Mouse (Mus musculus): Measurements from ENCODE around the gene Aplp1. TPM values are rescaled to one million over a fixed set of nuclear protein-coding genes. Genes with fewer than 3 reads are reported as not detected.
A peak's percentile ranks its signal among the peaks of the same experiment; 100 is the strongest.

Aplp1 gene
- total and polyA plus RNA-seq, 3 experiments, result 3.2 to 3.6 (median 3.5) TPM

DNA sequence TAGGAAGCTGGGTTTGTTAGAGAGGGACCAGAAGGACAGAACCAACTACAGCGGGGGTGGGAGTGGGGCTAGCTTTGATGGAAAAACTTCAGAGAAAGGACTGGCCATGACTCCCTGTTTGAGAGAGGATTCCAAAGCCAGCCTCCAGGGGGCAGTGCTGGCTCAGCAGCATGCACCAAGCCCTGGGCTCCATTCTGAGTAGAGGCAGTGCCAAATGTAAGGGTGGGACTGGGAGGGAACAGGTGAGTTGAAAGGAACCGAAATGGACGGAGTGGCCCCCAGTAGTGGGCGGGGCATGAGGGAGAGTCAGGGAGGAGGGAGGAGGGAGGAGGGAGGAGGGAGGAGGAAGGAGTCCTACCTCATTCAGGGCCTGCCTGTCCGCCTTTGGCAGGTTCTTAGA is 4.6 kb downstream of the Aplp1 start:
- WGBS, result 22% methylated on average over 5 of the region's 5 CpGs
- peak; percentile 23 to 54 for DNase-seq
- Histone ChIP-seq H3K27me3 (ENCODE audit: control insufficient read depth, insufficient read depth, low read length) (peaks cover 3% of the 10 kb centered on the region; the same call in 1 of the 2 replicates), H3K36me3 (ENCODE audit: control insufficient read depth, insufficient read depth, low read length) (no peaks in the 10 kb centered on the region), H3K4me3 (no peak overlapping the region), H3K27ac (no peak overlapping the region), H3K9ac (ENCODE audit: low read depth, low read length) (no peak overlapping the region), H3K79me2 (replicated peaks; ENCODE audit: control insufficient read depth, insufficient read depth, low read length) (no peaks in the 10 kb centered on the region), H3K4me1 (ENCODE audit: control insufficient read depth, insufficient read depth, low read length) (no peaks in the 10 kb centered on the region)
- intact Hi-C loops (cut with DNase I), result loop anchor here (5.0 kb wide), 2 partner anchors 52 to 107 kb away; partner anchors contain the start of gene Prodh2
- TF ChIP-seq CTCF (IDR thresholded peaks at IDR 0.05) (peak; percentile 68), POLR2A (IDR thresholded peaks at IDR 0.05; ENCODE audit: insufficient read depth, low read depth, low read length) (no peak), EP300 (IDR thresholded peaks at IDR 0.05; ENCODE audit: insufficient read depth, low read depth, low read length) (no peak)

- Histone ChIP-seq H3K27ac (no peak overlapping the region), H3K79me2 (replicated peaks; ENCODE audit: control insufficient read depth, insufficient read depth, low read length) (no peaks in the 10 kb centered on the region), H3K4me3 (no peak overlapping the region), H3K9ac (ENCODE audit: low read depth, low read length) (no peak overlapping the region), H3K27me3 (ENCODE audit: control insufficient read depth, insufficient read depth, low read length) (peaks cover 3% of the 10 kb centered on the region; the same call in 1 of the 2 replicates), H3K36me3 (ENCODE audit: control insufficient read depth, insufficient read depth, low read length) (no peaks in the 10 kb centered on the region), H3K4me1 (ENCODE audit: control insufficient read depth, insufficient read depth, low read length) (no peaks in the 10 kb centered on the region)
- DNase-seq, result no peak
- 69% methylated on average over 13 of the region's 13 CpGs for WGBS
- intact Hi-C loops (cut with DNase I), result loop anchor here (5.0 kb wide), 2 partner anchors 53 to 108 kb away; partner anchors contain the start of gene Prodh2
- TF ChIP-seq POLR2A (IDR thresholded peaks at IDR 0.05; ENCODE audit: insufficient read depth, low read depth, low read length) (no peak), EP300 (IDR thresholded peaks at IDR 0.05; ENCODE audit: insufficient read depth, low read depth, low read length) (no peak), CTCF (IDR thresholded peaks at IDR 0.05) (no peak)
Observed at GRCm38 (mm10) chr7:30439734-30440133, 5.6 kb downstream of the Aplp1 start.

GRCm38 (mm10) chr7:30436879-30437278 is 8.5 kb downstream of the Aplp1 start:
- DNase-seq, result no peak
- H3K4me1 ChIP-seq (ENCODE audit: control insufficient read depth, insufficient read depth, low read length), result no peaks in the 10 kb centered on the region
- H3K27ac ChIP-seq, result no peak overlapping the region
- H3K27me3 ChIP-seq (ENCODE audit: control insufficient read depth, insufficient read depth, low read length), result peaks cover 3% of the 10 kb centered on the region; the same call in 1 of the 2 replicates
- TF ChIP-seq EP300 (IDR thresholded peaks at IDR 0.05; ENCODE audit: insufficient read depth, low read depth, low read length), result no peak
- TF ChIP-seq POLR2A (IDR thresholded peaks at IDR 0.05; ENCODE audit: insufficient read depth, low read depth, low read length), result no peak
- TF ChIP-seq CTCF (IDR thresholded peaks at IDR 0.05), result no peak
- no peaks in the 10 kb centered on the region for H3K36me3 ChIP-seq (ENCODE audit: control insufficient read depth, insufficient read depth, low read length)
- no peak overlapping the region for H3K4me3 ChIP-seq
- no peak overlapping the region for H3K9ac ChIP-seq (ENCODE audit: low read depth, low read length)
- H3K79me2 ChIP-seq (replicated peaks; ENCODE audit: control insufficient read depth, insufficient read depth, low read length), result no peaks in the 10 kb centered on the region
- intact Hi-C loops (cut with DNase I), result no loop called here
- 28% methylated on average over 10 of the region's 10 CpGs for WGBS

DNA sequence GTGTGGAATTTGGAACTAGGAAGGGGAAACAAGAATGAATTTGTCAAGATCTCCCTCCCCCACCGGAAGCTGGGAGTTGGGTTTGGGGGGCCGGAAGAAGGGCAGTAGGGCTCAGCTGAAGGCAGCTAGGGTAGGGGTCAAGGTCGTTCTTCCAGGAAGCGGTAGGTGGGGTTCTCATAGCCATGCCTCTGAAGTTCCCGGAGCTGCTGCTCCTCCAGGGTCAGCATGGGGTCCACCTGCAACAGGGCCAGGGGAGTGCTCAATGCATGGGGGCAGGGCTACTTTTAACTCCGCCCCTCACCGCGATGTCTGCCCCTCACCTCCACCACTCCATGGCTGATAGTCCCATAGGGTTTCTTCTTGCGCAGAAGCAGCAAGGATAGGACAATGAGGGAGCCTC is 10.2 kb downstream of the Aplp1 start:
- Histone ChIP-seq H3K79me2 (replicated peaks; ENCODE audit: control insufficient read depth, insufficient read depth, low read length) (no peaks in the 10 kb centered on the region), H3K36me3 (ENCODE audit: control insufficient read depth, insufficient read depth, low read length) (no peaks in the 10 kb centered on the region), H3K4me1 (ENCODE audit: control insufficient read depth, insufficient read depth, low read length) (no peaks in the 10 kb centered on the region), H3K27me3 (ENCODE audit: control insufficient read depth, insufficient read depth, low read length) (peaks cover 3% of the 10 kb centered on the region; the same call in 1 of the 2 replicates), H3K27ac (no peak overlapping the region), H3K4me3 (no peak overlapping the region), H3K9ac (ENCODE audit: low read depth, low read length) (no peak overlapping the region)
- no peak for TF ChIP-seq EP300 (IDR thresholded peaks at IDR 0.05; ENCODE audit: insufficient read depth, low read depth, low read length)
- no peak for TF ChIP-seq POLR2A (IDR thresholded peaks at IDR 0.05; ENCODE audit: insufficient read depth, low read depth, low read length)
- no peak for TF ChIP-seq CTCF (IDR thresholded peaks at IDR 0.05)
- intact Hi-C loops (cut with DNase I), result no loop called here
- DNase-seq, result no peak
- WGBS, result 42% methylated on average over 9 of the region's 9 CpGs

DNA sequence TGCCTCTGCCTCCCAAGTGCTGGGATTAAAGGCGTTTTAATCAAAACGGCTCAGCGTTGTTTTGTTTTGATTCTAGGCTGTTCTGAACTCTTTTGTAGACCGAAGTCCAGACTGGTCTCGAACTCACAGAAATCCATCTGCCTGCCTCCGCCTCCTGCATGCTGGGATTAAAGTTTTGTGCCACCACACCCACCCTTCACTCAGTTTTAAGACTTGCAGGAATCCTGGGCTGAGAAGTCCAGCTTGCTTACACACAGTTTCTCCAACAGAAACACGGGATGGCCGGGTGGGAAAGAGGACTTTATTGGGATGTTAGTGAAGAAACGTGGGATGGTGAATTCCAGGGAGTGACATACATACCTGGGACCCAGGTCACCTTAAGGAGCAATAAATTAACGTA is 10.6 kb downstream of the Aplp1 start:
- no peak for DNase-seq
- Histone ChIP-seq H3K4me1 (ENCODE audit: control insufficient read depth, insufficient read depth, low read length) (no peaks in the 10 kb centered on the region), H3K9ac (ENCODE audit: low read depth, low read length) (no peak overlapping the region), H3K79me2 (replicated peaks; ENCODE audit: control insufficient read depth, insufficient read depth, low read length) (no peaks in the 10 kb centered on the region), H3K27me3 (ENCODE audit: control insufficient read depth, insufficient read depth, low read length) (peaks cover 2% of the 10 kb centered on the region; the same call in 1 of the 2 replicates), H3K4me3 (no peak overlapping the region), H3K27ac (no peak overlapping the region), H3K36me3 (ENCODE audit: control insufficient read depth, insufficient read depth, low read length) (no peaks in the 10 kb centered on the region)
- TF ChIP-seq POLR2A (IDR thresholded peaks at IDR 0.05; ENCODE audit: insufficient read depth, low read depth, low read length), result no peak
- no peak for TF ChIP-seq EP300 (IDR thresholded peaks at IDR 0.05; ENCODE audit: insufficient read depth, low read depth, low read length)
- no peak for TF ChIP-seq CTCF (IDR thresholded peaks at IDR 0.05)
- 65% methylated on average over 10 of the region's 10 CpGs for WGBS
- intact Hi-C loops (cut with DNase I), result no loop called here

GRCm38 (mm10) chr7:30434238-30434637 is 11.1 kb downstream of the Aplp1 start:
- Histone ChIP-seq H3K36me3 (ENCODE audit: control insufficient read depth, insufficient read depth, low read length) (no peaks in the 10 kb centered on the region), H3K4me1 (ENCODE audit: control insufficient read depth, insufficient read depth, low read length) (no peaks in the 10 kb centered on the region), H3K27me3 (ENCODE audit: control insufficient read depth, insufficient read depth, low read length) (peaks cover 2% of the 10 kb centered on the region; the same call in 1 of the 2 replicates), H3K27ac (no peak overlapping the region), H3K79me2 (replicated peaks; ENCODE audit: control insufficient read depth, insufficient read depth, low read length) (no peaks in the 10 kb centered on the region), H3K9ac (ENCODE audit: low read depth, low read length) (no peak overlapping the region), H3K4me3 (no peak overlapping the region)
- TF ChIP-seq EP300 (IDR thresholded peaks at IDR 0.05; ENCODE audit: insufficient read depth, low read depth, low read length) (no peak), CTCF (IDR thresholded peaks at IDR 0.05) (no peak), POLR2A (IDR thresholded peaks at IDR 0.05; ENCODE audit: insufficient read depth, low read depth, low read length) (no peak)
- intact Hi-C loops (cut with DNase I), result no loop called here
- DNase-seq, result no peak
- under 1% methylated on average over 10 of the region's 10 CpGs for WGBS

Data from heart, adult 2 months (tissue).